Mouse (Mus musculus) kidney, adult 2 months (tissue): ENCODE measurements around the gene Crybb3. TPM values are rescaled to one million over a fixed set of nuclear protein-coding genes. Genes with fewer than 3 reads are reported as not detected.

Experiments
- DNase-seq: peaks from one replicate; pipeline ENCODE4 v3.0.0; 2021
- H3K27ac ChIP-seq: fragments of 200-500 bp; 2 replicates; pipeline ENCODE4 v1.5.1; 2012; ENCODE audit warnings: low read depth, low read length, control low read depth, inconsistent platforms; ENCODE audit not compliant: insufficient read depth
- H3K27me3 ChIP-seq: fragments of 200-500 bp; replicated peaks from 2 replicates; pipeline ENCODE4 v1.6.1; 2012; ENCODE audit warnings: mild to moderate bottlenecking, moderate library complexity, low read length, inconsistent platforms; ENCODE audit not compliant: control insufficient read depth, insufficient read depth
- H3K36me3 ChIP-seq: fragments of 200-500 bp; 2 replicates; pipeline ENCODE4 v1.6.1; 2012; ENCODE audit warnings: mild to moderate bottlenecking, moderate library complexity, low read length, inconsistent platforms; ENCODE audit not compliant: control insufficient read depth, insufficient read depth
- H3K4me1 ChIP-seq: fragments of 200-500 bp; 2 replicates; pipeline ENCODE4 v1.6.1; 2011; ENCODE audit warnings: low read length; ENCODE audit not compliant: control insufficient read depth, insufficient read depth
- H3K4me3 ChIP-seq: fragments of 200-500 bp; 2 replicates; pipeline ENCODE4 v1.5.1; 2011; ENCODE audit warnings: mild to moderate bottlenecking, low read depth, low read length, control low read depth; ENCODE audit not compliant: insufficient read depth
- CTCF ChIP-seq: fragments of 200-500 bp; conservative IDR thresholded peaks from 2 replicates; pipeline ENCODE4 v1.5.1; 2011; ENCODE audit warnings: low read depth, mild to moderate bottlenecking, control low read depth, low read length, moderate library complexity, mixed read lengths; ENCODE audit not compliant: insufficient read depth, insufficient read length
- POLR2A ChIP-seq: fragments of 200-500 bp; IDR thresholded peaks from one replicate; pipeline ENCODE4 v1.6.1; 2011; ENCODE audit warnings: low read depth, low read length, control low read depth
- WGBS: fragments of 180-500 bp; shearing (Covaris S2); methylation state at CpG from one replicate; pipeline ENCODE4 v1.1.7; 2018; 5-methylcytosine and 5-hydroxymethylcytosine counted together
- polyA plus RNA-seq: library from polyadenylated mRNA; depleted of rRNA; stranded (reverse); fragments of >200 nt; gene quantifications from 2 replicates; pipeline ENCODE4 v1.2.3, GENCODE M21; 2012

Gene Crybb3
- polyA plus RNA-seq, 1 experiment, result 2.8 TPM

DNA sequence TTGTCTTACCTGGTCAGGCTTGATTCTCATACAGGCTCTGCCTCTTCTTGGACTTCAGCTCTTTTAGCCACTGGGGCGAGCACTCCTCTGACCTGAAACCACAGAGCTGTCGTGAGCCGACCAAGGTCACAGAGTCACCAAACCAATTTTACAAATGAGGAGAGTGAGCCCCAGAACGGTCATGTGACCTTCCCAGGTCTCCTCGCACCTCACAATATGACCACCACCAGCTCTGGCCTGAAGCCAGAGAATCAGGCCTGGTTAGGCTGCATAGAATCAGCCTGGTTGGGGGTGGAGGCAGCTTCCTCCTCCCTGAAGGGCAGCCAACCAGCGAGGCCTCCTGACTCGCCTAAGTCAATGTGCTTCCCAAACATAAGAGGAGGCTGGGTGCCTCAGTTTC is 11.0 kb upstream of the Crybb3 start:
- Histone ChIP-seq H3K27ac (no peak overlapping the region), H3K27me3 (no peaks in the 10 kb centered on the region), H3K4me3 (no peak overlapping the region), H3K36me3 (no peaks in the 10 kb centered on the region), H3K4me1 (no peaks in the 10 kb centered on the region)
- 53% methylated on average over 7 of the region's 7 CpGs for WGBS
- TF ChIP-seq CTCF (no peak), POLR2A (no peak)
- DNase-seq, result peak; percentile 80

DNA sequence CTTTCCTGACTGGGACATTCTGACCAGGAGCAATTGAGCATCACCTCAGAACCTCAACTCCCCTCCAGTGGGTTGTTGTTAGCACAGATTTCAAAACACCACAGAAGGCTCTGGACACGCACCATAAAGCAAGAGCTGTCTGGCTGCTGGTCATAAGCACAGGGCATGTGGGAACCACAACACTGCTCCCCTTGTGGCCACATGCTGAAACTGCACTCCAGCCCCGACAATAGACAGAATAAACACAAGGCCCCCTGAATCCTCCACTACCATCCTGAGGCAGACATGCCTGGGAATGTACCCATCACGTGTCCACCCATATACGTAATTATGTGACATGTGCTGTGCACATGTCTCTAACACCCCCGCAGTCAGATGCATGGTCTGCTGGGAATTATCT is 9.8 kb upstream of the Crybb3 start:
- H3K27ac ChIP-seq, result no peak overlapping the region
- DNase-seq, result peak; percentile 82
- H3K36me3 ChIP-seq, result no peaks in the 10 kb centered on the region
- no peaks in the 10 kb centered on the region for H3K27me3 ChIP-seq
- no peak for TF ChIP-seq POLR2A
- TF ChIP-seq CTCF, result peak; percentile 81
- H3K4me3 ChIP-seq, result no peak overlapping the region
- no peaks in the 10 kb centered on the region for H3K4me1 ChIP-seq
- 50% methylated on average over 5 of the region's 5 CpGs for WGBS

DNA sequence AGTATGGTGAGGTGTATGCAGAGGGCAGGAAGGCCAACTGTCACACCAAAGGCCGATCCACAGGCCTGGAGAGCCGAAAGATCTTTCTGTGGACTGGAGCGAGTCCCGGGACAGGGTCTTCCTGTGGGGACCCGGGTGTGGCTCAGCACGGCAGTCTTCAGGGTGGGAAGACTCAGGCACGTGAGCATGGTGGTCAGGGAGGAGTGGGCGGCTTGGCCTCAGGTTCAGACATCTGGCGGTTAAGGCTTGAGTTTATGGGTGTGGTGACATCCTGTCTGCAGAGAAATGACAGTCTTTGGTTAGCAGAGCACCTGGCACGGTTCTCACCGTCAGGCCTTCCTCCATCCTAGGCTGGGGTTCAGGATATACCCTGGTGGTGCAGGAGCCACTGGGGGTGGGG is 9.4 kb upstream of the Crybb3 start:
- TF ChIP-seq CTCF (no peak), POLR2A (no peak)
- no peak overlapping the region for H3K4me3 ChIP-seq
- H3K27me3 ChIP-seq, result no peaks in the 10 kb centered on the region
- H3K4me1 ChIP-seq, result no peaks in the 10 kb centered on the region
- no peaks in the 10 kb centered on the region for H3K36me3 ChIP-seq
- DNase-seq, result peak; percentile 34
- WGBS, result 64% methylated on average over 11 of the region's 11 CpGs
- no peak overlapping the region for H3K27ac ChIP-seq

DNA sequence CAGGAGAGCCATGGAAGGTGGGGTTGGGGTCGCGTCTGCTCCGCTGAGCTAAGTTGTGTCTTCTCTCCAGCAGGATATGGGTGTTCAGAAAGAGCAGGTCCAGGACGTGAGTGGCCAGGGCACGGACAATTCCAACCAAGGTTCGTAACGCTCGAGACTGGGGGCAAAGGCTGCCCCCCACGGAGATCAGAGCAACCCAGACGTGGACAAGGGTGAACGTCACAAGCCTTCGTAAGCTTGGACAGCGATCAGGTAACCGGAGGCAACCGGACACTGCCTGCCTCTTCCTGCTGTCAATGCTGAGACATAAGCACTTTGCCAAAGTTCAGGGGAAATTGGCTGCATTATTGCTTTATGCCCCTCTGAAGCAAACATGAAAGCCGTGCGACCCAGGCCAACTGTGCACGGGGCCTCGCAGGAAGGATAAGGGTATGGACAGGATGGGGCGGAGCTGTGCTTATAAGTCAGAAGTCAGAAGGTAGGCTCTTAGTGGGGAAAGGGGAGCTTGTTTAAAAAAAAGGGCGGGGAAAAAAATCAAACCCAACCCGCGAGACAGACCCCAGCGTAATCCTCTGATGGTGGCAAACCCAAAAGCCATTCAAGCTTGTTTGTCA is 8.8 kb upstream of the Crybb3 start:
- no peak overlapping the region for H3K4me3 ChIP-seq
- H3K36me3 ChIP-seq, result no peaks in the 10 kb centered on the region
- WGBS, result 70% methylated on average over 24 of the region's 24 CpGs
- peak; percentile 48 for DNase-seq
- H3K4me1 ChIP-seq, result no peaks in the 10 kb centered on the region
- no peak for TF ChIP-seq POLR2A
- no peak for TF ChIP-seq CTCF
- H3K27me3 ChIP-seq, result no peaks in the 10 kb centered on the region
- no peak overlapping the region for H3K27ac ChIP-seq

DNA sequence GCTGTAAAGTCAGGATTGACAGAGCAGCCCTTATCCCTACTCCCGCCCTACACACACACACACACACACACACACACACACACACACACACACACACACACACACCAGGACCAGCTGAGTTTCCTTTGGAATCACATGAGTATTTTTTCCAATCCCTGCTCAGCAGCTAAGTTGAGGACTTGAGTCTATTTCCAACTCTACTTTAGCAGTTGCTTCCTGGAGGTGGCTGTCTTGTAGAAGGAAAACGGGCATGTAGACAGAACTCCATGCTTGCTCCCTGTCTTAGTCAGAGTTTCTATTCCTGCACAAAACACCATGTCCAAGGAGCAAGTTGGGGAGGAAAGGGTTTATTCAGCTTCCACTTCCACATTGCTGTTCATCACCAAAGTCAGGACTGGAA is 6.1 kb upstream of the Crybb3 start:
- Histone ChIP-seq H3K4me3 (no peak overlapping the region), H3K4me1 (no peaks in the 10 kb centered on the region), H3K36me3 (no peaks in the 10 kb centered on the region), H3K27me3 (no peaks in the 10 kb centered on the region), H3K27ac (no peak overlapping the region)
- DNase-seq, result no peak
- TF ChIP-seq CTCF (no peak), POLR2A (no peak)
- WGBS, result 80% methylated on average over 2 of the region's 2 CpGs

DNA sequence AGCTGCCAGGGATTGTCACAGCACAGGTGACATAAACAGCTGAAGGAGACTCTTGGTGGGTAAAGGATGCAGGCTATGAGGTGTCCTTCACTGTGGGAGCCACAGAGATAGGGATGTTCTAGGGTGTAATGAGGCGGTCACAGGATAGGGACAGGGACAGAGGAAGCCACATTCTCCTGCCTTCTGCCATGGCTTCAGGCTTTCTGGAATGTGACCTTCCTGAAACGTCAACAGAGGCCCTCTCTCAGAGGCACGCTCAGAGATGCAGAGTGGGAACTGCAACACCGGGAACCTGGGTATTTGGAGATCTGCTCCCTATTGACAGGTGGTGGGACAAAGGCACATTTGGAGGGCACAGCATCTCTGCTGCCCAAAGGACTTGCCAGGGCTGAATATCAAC is 5.6 kb upstream of the Crybb3 start:
- no peak for DNase-seq
- H3K4me3 ChIP-seq, result no peak overlapping the region
- H3K36me3 ChIP-seq, result no peaks in the 10 kb centered on the region
- 50% methylated on average over 4 of the region's 4 CpGs for WGBS
- no peaks in the 10 kb centered on the region for H3K27me3 ChIP-seq
- no peaks in the 10 kb centered on the region for H3K4me1 ChIP-seq
- TF ChIP-seq CTCF (no peak), POLR2A (no peak)
- no peak overlapping the region for H3K27ac ChIP-seq

DNA sequence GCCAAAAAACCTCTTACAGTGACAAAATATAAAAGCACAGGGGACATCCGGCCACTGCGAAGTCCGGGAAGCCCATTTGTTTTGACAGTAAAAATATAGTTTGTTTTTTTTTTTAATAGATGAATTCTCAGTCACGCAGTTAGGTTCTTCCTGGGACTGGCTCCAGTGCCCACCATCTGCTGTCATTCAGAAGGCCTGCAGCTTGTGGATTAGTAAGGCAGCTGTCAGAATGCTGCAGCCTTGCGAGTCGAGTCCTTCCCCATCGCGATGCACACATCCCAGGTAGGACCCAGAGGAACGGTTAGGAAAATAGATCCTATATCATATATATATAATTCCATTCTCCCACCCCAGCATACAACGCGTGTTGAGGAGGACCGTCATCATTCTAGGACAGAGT is 5.1 kb upstream of the Crybb3 start:
- DNase-seq, result peak; percentile 58
- H3K4me3 ChIP-seq, result no peak overlapping the region
- TF ChIP-seq POLR2A, result no peak
- no peak for TF ChIP-seq CTCF
- WGBS, result 63% methylated on average over 12 of the region's 12 CpGs
- no peak overlapping the region for H3K27ac ChIP-seq
- H3K36me3 ChIP-seq, result no peaks in the 10 kb centered on the region
- H3K4me1 ChIP-seq, result no peaks in the 10 kb centered on the region
- H3K27me3 ChIP-seq, result no peaks in the 10 kb centered on the region
